Mouse (Mus musculus) bone marrow macrophage, adult 2 months (primary cell): ENCODE measurements at regions not wholly inside any gene's neighbourhood (a gene's known extent, or its start where the extent isn't known, plus 50 kb on each side); places are given as distances from the start of the nearest gene placed in this dataset.
"Not testable (repeated sequence)": the region's sequence is repeated elsewhere in the genome, so short reads cannot be mapped to it uniquely, and the experiment has no call there.

Source experiments
- H3K27ac ChIP-seq: 2 replicates; pipeline ENCODE4 v1.5.1; 2012; ENCODE audit warnings: low read depth, low read length; ENCODE audit not compliant: insufficient read depth
- H3K4me1 ChIP-seq: 2 replicates; pipeline ENCODE4 v1.6.1; 2012; ENCODE audit warnings: low read length; ENCODE audit not compliant: control insufficient read depth, insufficient read depth
- H3K4me3 ChIP-seq: 2 replicates; pipeline ENCODE4 v1.5.1; 2012; ENCODE audit warnings: mild to moderate bottlenecking, low read length, moderate library complexity; ENCODE audit not compliant: insufficient read depth
- CTCF ChIP-seq: IDR thresholded peaks from 2 replicates; pipeline ENCODE4 v1.5.1; 2012; ENCODE audit warnings: low read depth, mild to moderate bottlenecking, low read length, moderate library complexity
- POLR2A ChIP-seq: IDR thresholded peaks from 2 replicates; pipeline ENCODE4 v1.6.1; 2012; ENCODE audit warnings: mild to moderate bottlenecking, low read depth, low read length, borderline replicate concordance

- Histone ChIP-seq H3K4me3 (no peak overlapping the region), H3K27ac (no peak overlapping the region), H3K4me1 (peaks cover 2% of the 10 kb centered on the region; the same call in 1 of the 2 replicates)
- no peak for TF ChIP-seq CTCF
- TF ChIP-seq POLR2A, result no peak
These were observed 229.8 kb downstream of the Cd109 start for GRCm38 (mm10) chr9:78844969-78845683.

GRCm38 (mm10) chr9:78846110-78846509 lies 230.8 kb downstream of the Cd109 start:
- TF ChIP-seq CTCF (no peak), POLR2A (no peak)
- Histone ChIP-seq H3K27ac (peak overlapping the region; percentile 63), H3K4me3 (peak overlapping the region; percentile 23; the same call in 1 of the 2 replicates), H3K4me1 (peaks cover 2% of the 10 kb centered on the region; the same call in 1 of the 2 replicates)

- TF ChIP-seq POLR2A, result no peak
- TF ChIP-seq CTCF, result no peak
- no peak overlapping the region for H3K27ac ChIP-seq
- no peak overlapping the region for H3K4me3 ChIP-seq
- H3K4me1 ChIP-seq, result peaks cover 2% of the 10 kb centered on the region; the same call in 1 of the 2 replicates
These were observed 232.7 kb downstream of the Cd109 start for GRCm38 (mm10) chr9:78847890-78848563.

GRCm38 (mm10) chr9:78848564-78848893 lies 233.2 kb downstream of the Cd109 start:
- H3K27ac ChIP-seq, result not testable (repeated sequence)

GRCm38 (mm10) chr9:78856981-78857380 lies 241.6 kb downstream of the Cd109 start:
- no peak overlapping the region for H3K27ac ChIP-seq
- no peak overlapping the region for H3K4me3 ChIP-seq
- no peaks in the 10 kb centered on the region for H3K4me1 ChIP-seq
- no peak for TF ChIP-seq CTCF
- no peak for TF ChIP-seq POLR2A

More at GRCm38 (mm10) chr9:78848564-78848893, 233.2 kb downstream of the Cd109 start:
- H3K4me3 ChIP-seq, H3K4me1 ChIP-seq: not testable (repeated sequence)

- TF ChIP-seq CTCF (no peak), POLR2A (no peak)
- Histone ChIP-seq H3K27ac (no peak overlapping the region), H3K4me3 (no peak overlapping the region), H3K4me1 (no peaks in the 10 kb centered on the region)
These were observed 244.6 kb downstream of the Cd109 start for GRCm38 (mm10) chr9:78859956-78860355.

- Histone ChIP-seq H3K4me3 (no peak overlapping the region), H3K27ac (no peak overlapping the region), H3K4me1 (no peaks in the 10 kb centered on the region)
- TF ChIP-seq POLR2A (no peak), CTCF (no peak)
These were observed 257.2 kb downstream of the Cd109 start for GRCm38 (mm10) chr9:78872561-78872960.

- Histone ChIP-seq H3K4me3 (no peak overlapping the region), H3K4me1 (no peaks in the 10 kb centered on the region), H3K27ac (no peak overlapping the region)
- TF ChIP-seq CTCF, result no peak
- no peak for TF ChIP-seq POLR2A
These were observed 264.8 kb downstream of the Cd109 start for GRCm38 (mm10) chr9:78879955-78880642.

GRCm38 (mm10) chr9:78880643-78881306 lies 265.4 kb downstream of the Cd109 start:
- no peaks in the 10 kb centered on the region for H3K4me1 ChIP-seq
- no peak overlapping the region for H3K4me3 ChIP-seq
- no peak overlapping the region for H3K27ac ChIP-seq
- TF ChIP-seq POLR2A, result no peak
- TF ChIP-seq CTCF, result no peak

GRCm38 (mm10) chr9:78881307-78881790 lies 266.0 kb downstream of the Cd109 start:
- TF ChIP-seq CTCF (no peak), POLR2A (no peak)
- Histone ChIP-seq H3K4me1 (no peaks in the 10 kb centered on the region), H3K4me3 (no peak overlapping the region), H3K27ac (no peak overlapping the region)
